Mouse (Mus musculus) cerebellum, adult 2 months (tissue): ENCODE measurements around the gene Shank3.

Experiments
- CTCF ChIP-seq: fragments of 200-500 bp; IDR thresholded peaks from 2 replicates; pipeline ENCODE4 v1.5.1; 2011; ENCODE audit warnings: low read depth, mild to moderate bottlenecking, control low read depth, low read length, moderate library complexity, borderline replicate concordance; ENCODE audit not compliant: insufficient read depth
- POLR2A ChIP-seq: fragments of 200-500 bp; IDR thresholded peaks from 2 replicates; pipeline ENCODE4 v1.6.1; 2011; ENCODE audit warnings: low read length, control low read depth, borderline replicate concordance; ENCODE audit not compliant: insufficient read depth

- TF ChIP-seq POLR2A, result no peak
- TF ChIP-seq CTCF, result no peak
Measured at GRCm38 (mm10) chr15:89496841-89497240, 2.6 kb upstream of the Shank3 start.
